Mouse (Mus musculus) adrenal gland, postnatal 25 days (tissue): ENCODE measurements around the gene Ceacam16. TPM values are rescaled to one million over a fixed set of nuclear protein-coding genes. Genes with fewer than 3 reads are reported as not detected.
A peak's percentile ranks its signal among the peaks of the same experiment; 100 is the strongest.

Source experiments
- DNase-seq: peaks from one replicate; pipeline ENCODE4 v3.0.0; 2021; ENCODE audit warnings: mixed read lengths
- total RNA-seq: library from RNA; stranded (reverse); gene quantifications from 2 replicates; pipeline ENCODE4 v1.2.3, GENCODE M21; 2021

The Ceacam16 gene
- total RNA-seq, 1 experiment from 2014 or later = not detected

- peak; percentile 42 for DNase-seq
Measured at GRCm38 (mm10) chr7:19842885-19843504, 18.1 kb downstream of the Ceacam16 start.

DNA sequence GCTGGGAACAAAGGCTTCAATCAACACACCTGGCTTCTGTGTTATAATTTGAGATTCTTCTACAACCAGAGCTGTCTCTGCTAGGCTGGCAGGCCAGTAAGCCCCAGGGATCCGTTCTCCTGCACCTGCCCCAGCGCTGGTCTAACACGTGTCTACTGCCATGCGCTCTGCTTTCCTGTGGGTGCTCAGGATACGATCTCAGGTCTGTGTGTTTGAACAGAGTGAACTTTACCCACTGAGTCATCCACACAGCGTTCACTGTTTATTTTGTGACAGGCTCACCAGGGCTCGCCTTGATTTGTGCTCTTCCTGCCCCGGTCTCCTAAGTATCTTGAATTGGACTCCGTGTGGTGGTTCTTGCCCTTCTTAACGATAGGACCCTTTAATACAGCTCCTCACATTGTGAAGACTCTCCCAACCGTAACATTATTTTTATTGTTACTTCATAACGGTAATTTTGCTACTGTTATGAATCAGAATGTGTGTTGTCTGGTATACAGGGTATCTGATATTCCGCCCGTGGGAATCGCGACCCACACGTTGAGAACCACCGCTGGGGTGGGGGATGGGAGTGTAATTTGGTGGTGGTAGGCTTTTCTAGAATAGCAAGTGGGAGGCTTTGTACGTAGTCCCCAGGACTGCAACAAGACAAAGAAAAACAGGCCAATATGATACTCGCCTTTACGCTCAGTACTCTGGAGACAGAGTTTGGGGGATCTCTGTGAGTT is 19.2 kb downstream of the Ceacam16 start:
- no peak for DNase-seq

- no peak for DNase-seq
Measured at GRCm38 (mm10) chr7:19840936-19841335, 20.2 kb downstream of the Ceacam16 start.

GRCm38 (mm10) chr7:19840371-19840770 is 20.7 kb downstream of the Ceacam16 start:
- no peak for DNase-seq

- DNase-seq = no peak
Measured at GRCm38 (mm10) chr7:19836843-19837242, 24.3 kb downstream of the Ceacam16 start.

DNA sequence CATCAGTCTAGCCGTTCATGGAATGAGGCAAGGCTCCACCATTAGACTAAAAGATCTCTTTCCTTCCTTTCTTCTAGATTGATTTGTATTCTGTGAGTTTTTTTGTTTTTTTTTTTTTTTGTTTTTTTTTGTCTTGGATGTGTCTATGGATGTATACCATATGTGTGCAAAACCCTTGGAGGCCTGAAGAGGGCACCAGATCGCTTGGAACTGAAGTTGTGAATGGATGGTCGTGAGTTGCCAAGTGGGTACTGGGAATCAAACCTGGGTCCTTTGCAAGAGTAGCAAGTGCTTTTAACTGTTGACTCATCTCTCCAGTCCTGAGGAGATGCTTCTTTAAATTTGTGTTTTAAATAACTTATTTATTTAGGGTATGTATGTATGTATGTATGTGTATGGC is 27.0 kb downstream of the Ceacam16 start:
- DNase-seq = no peak

DNA sequence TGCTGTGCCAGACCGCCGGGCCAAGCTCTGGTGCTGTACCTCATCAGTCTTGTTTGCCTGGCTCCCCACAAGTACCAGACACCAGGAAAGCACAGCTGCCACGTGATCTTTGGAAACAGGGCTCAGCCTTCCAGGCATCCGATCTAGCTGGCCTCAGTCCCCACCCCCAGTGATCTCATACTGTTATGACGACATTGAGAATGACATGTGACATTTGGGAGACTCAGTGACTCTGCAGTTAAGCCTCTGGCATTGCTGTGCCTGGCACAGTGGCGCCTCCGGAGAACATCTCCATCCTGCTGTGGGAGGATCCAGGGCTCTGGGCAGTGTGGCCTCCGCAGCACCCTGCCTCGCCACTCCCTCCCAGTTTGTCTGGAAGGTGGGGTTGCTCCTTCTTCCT is 29.3 kb downstream of the Ceacam16 start:
- peak; percentile 45 for DNase-seq

GRCm38 (mm10) chr7:19830682-19831156 is 30.4 kb downstream of the Ceacam16 start:
- peak; percentile 95 for DNase-seq

DNA sequence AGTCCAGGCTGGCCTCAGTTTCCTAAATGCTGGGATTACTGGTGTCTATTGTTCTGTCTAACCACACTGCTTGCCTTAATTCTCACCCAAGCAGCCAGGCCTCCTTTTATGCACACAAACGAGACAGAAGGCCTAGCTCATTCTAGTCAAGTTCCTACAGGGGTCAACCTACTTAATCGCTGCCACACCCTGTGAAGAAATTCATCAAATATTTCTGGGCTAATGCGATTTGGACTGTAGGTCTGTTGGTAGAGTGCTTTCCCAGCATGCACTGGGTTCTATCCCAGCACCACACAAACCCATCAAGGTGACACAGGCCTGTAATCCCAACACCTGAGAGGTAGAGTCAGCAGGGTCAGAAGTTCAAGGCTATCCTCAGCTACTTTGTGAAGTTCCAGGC is 31.4 kb downstream of the Ceacam16 start:
- no peak for DNase-seq

DNA sequence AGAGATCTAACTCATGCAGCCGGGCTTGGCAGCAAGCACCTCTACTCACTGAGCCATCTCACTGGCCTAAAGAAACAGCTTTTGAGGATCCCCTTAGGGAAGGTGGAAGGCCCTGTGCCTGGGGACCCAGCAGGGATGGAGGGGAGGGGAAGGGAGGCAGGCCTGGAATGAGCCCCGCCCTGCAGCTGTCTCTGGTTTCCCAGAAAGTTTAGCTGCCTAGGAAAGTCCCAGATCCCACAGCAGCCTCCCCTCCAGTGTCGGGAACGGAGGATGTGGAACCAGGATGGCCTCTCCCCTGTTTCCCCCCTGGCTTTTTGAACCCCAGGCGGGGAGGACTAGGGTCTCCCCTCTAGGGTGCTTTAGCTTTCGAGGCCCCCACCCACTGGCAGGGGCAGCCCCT is 34.3 kb downstream of the Ceacam16 start:
- no peak for DNase-seq

DNA sequence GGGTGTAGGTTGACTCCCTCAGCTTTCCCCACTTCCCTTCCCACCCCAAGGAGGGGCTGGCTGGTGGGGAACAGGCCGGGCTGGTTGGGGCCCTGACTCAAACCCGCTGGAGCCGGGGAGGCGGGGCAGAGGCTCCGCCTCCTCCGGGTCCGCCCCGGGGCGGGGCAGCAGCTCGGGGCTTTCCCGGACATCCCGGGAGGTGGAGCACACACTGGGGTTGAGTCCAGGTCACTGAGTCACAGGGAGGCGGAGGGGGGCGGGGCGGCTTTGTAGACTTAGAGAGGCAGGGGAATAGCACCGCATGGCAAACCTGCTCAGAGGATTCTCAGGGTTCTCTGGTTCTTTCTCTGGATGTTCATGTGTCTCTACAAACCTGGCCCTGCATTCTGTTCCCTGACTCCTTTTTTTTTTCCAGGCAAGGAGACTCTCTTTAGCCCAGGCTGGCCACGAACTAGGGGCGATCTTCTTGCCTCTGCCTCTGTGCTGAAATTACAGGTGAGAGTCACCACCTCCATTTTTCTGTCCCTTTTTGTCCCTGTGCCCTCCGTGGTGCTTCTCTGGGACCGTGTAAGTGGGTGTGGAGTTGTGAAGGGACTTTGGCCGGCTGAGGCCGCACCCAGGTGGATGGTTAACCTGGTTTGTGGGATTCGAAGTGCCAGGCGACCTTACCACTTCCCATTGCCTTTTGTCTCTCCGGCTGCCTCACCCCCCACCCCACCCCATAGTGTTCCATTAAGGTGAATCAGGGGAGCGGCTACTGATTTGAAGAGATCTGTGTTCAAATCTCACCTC is 36.7 kb downstream of the Ceacam16 start:
- DNase-seq = peak; percentile 95

GRCm38 (mm10) chr7:19823256-19824181 is 37.6 kb downstream of the Ceacam16 start:
- DNase-seq = no peak

GRCm38 (mm10) chr7:19822604-19823058 is 38.5 kb downstream of the Ceacam16 start, which contains the start of gene Bcl3:
Bcl3 (minus strand) TSS chr7:19822770.
- peak; percentile 81 for DNase-seq

DNA sequence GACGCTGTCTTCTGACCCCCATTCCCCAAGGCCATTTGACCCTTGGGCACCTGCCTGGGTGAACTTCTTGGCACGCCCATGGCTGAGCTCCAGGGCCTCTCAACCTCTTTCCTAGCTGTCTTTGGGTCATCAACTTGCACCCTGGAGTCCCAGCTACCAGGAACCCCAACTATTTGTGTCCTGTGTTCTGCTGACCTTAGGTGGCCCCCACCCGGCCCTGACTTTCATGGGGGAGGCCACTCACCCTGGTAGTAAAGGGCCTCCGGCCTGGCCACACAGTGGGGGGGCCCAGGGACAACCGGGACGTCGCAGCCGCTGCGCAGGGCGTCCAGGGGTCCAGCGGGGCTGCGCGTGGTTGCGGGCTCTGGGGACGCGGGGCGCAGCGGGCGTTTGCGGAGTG is 38.9 kb downstream of the Ceacam16 start:
- peak; percentile 22 for DNase-seq

DNA sequence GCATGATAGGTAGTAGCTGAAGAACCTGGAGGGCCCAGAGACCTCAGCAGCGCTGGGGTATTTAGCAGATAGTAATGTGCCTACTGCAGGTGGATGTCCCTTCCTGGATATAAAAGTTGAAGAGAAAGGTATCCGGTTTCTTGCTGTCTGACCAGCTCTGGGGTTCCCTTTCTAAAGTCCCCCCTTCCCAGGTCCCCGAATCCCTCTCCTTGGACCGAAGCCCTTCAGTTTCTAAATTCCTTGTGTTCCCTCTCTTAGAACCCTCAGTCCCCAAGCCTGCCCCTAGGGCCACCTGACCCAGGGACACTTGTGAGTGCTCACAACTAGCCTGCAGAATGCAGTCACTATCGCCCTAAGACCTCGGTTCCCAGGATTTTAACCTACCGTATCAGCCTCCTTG is 39.5 kb downstream of the Ceacam16 start:
- no peak for DNase-seq

DNA sequence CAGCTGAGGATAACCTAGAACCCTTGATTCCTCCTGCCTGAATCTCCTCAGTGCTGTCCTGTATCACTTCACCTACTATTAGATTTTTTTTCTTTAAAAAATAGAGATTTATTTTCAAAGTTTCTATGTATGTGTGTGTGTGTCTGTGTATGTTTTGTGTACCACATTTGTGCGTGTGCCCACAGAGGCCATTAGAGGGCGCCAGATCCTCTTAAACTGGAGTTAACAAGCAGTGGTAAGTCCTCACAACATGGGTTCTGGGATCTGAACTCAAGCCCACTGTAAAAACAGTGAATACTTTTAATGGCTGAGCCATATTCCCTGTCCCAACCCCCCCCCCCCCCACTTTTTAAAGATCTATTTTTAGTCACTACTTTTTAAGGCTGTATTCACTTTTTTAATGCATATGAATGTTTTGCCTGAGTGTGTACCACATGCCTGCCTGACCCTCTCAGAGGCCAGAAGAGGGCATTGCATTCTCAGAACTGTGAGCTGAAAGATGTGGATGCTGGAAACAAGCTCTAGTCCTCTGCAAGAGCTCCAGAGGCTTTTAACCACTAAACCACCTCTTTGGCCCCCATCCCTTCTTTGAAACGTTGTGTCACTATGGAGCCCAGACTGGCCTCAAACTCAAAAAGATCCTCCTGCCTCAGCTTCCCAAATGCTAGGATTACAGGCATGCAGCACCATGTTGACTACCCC is 40.6 kb downstream of the Ceacam16 start:
- DNase-seq = no peak

GRCm38 (mm10) chr7:19818875-19819274 is 42.2 kb downstream of the Ceacam16 start:
- no peak for DNase-seq

DNA sequence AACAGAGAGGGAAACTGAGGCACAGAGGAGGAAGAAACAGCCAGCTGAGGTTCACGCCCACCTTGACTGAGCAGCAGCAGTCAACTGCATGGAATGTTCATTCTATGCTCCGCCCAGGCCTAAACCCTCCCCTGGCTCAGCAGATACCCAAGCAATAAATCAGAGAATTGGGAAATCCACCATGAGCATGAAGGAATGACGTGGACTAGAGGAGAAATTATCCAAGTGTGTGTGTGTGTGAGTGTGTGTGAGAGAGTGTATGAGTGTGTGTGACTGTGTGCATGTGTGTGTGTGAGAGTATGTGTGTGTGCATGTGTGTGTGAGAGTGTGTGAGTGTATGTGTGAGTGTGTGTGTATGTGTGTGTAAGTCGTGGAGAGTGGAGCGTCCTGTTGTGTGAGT is 42.7 kb downstream of the Ceacam16 start:
- peak; percentile 37 for DNase-seq

DNA sequence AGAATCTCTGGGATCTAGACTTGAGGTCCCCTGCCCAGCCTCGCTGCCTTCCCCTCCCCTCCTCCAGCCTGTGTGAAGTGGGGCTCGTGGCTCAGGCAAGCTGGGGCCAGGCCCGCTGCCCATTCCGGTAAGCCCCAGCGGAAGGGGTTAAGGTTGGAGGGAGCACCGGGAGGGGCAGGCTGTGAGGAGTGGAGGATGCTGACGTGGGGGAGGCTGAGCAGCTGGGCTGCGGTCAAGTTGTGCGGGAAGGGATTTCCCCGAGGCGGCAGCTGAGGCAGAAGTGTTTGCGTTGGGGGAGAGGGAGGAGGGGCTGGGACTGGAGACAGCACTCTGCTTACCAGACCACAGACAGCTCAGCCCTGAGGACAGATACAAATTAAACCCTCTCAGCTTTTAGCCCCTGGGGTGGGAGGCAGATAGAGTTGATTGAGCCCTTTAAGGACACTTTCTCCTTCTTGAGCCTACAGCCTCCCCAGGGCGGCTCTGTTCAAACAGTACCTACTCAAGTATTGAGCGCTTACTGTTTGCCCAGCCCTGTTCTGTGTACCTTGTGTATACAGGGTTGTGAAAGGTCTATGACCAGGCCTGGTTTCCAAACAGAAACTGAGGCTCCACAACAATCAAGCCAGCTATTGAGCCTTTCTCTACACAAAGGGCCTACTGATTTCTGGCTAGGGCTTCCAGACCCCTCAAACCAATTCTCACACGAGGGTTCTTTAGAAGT is 43.6 kb downstream of the Ceacam16 start:
- no peak for DNase-seq

GRCm38 (mm10) chr7:19816224-19816771 is 44.8 kb downstream of the Ceacam16 start:
- DNase-seq = peak; percentile 87
